Mouse (Mus musculus) heart, embryonic 16.5 days (tissue): Measurements from ENCODE around the gene Vav2. TPM values are rescaled to one million over a fixed set of nuclear protein-coding genes. Genes with fewer than 3 reads are reported as not detected.
A peak's percentile ranks its signal among the peaks of the same experiment; 100 is the strongest.

ENCODE experiments used
- ATAC-seq: fragments of 200-750 bp; cut with Nextera tagmentation; replicated peaks from 2 replicates; pipeline ENCODE4 v1.8.0; 2017; ENCODE audit warnings: moderate number of reproducible peaks; ENCODE audit not compliant: insufficient read depth, low FRiP score; ENCODE audit errors: extremely low read depth
- H3K27ac ChIP-seq: fragments of 300-500 bp; sonication (generic); 2 replicates; pipeline ENCODE4 v1.5.1; 2014; ENCODE audit warnings: mild to moderate bottlenecking, low read length, control low read depth, moderate library complexity
- H3K27me3 ChIP-seq: fragments of 300-500 bp; sonication (generic); 2 replicates; pipeline ENCODE4 v1.6.1; 2014; ENCODE audit warnings: low read length, mixed read lengths; ENCODE audit not compliant: control insufficient read depth, insufficient read depth
- H3K36me3 ChIP-seq: fragments of 300-500 bp; sonication (generic); 2 replicates; pipeline ENCODE4 v1.6.1; 2014; ENCODE audit not compliant: control insufficient read depth, insufficient read depth
- H3K4me1 ChIP-seq: fragments of 300-500 bp; sonication (generic); 2 replicates; pipeline ENCODE4 v1.6.1; 2014; ENCODE audit warnings: low read length, mixed read lengths; ENCODE audit not compliant: control insufficient read depth, insufficient read depth
- H3K4me2 ChIP-seq: fragments of 300-500 bp; sonication (generic); 2 replicates; pipeline ENCODE4 v1.6.1; 2014; ENCODE audit warnings: low read depth, mild to moderate bottlenecking, control low read depth, low read length
- H3K4me3 ChIP-seq: fragments of 300-500 bp; sonication (generic); 2 replicates; pipeline ENCODE4 v1.5.1; 2014; ENCODE audit warnings: mild to moderate bottlenecking, control low read depth, low read length
- H3K9ac ChIP-seq: fragments of 300-500 bp; sonication (generic); 2 replicates; pipeline ENCODE4 v1.6.1; 2014; ENCODE audit warnings: low read length, control low read depth
- H3K9me3 ChIP-seq: fragments of 300-500 bp; sonication (generic); replicated peaks from 2 replicates; pipeline ENCODE4 v1.6.1; 2016; ENCODE audit warnings: low read length; ENCODE audit not compliant: control insufficient read depth
- WGBS: fragments of 180-500 bp; shearing (Covaris S2); extraction: QIAGEN DNeasy Blood & Tissue Kit; methylation state at CpG from one replicate; pipeline ENCODE4 v1.1.7; 2014; 5-methylcytosine and 5-hydroxymethylcytosine counted together
- polyA plus RNA-seq: library from polyadenylated mRNA; unstranded; fragments of >200 nt; fragmentation: Nextera tagmentation; extraction: Ambion mirVana; gene quantifications from 2 replicates; pipeline ENCODE4 v1.2.1, GENCODE M21; 2015

Gene Vav2
- polyA plus RNA-seq, 1 experiment from 2014 or later, result 2.6 TPM

GRCm38 (mm10) chr2:27245947-27246346 lies 180.9 kb downstream of the Vav2 start:
- Histone ChIP-seq H3K4me1 (peaks cover 20% of the 10 kb centered on the region), H3K4me2 (peak overlapping the region; percentile 51; the same call in 1 of the 2 replicates), H3K27me3 (no peaks in the 10 kb centered on the region), H3K4me3 (no peak overlapping the region), H3K9ac (peak overlapping the region; percentile 23; the same call in 1 of the 2 replicates), H3K27ac (no peak overlapping the region), H3K36me3 (no peaks in the 10 kb centered on the region), H3K9me3 (no peaks in the 10 kb centered on the region)
- WGBS, result 60% methylated on average over 7 of the region's 7 CpGs
- no peak for ATAC-seq

- no peaks in the 10 kb centered on the region for H3K36me3 ChIP-seq
- H3K4me2 ChIP-seq, result no peak overlapping the region
- H3K27ac ChIP-seq, result no peak overlapping the region
- no peaks in the 10 kb centered on the region for H3K27me3 ChIP-seq
- no peak for ATAC-seq
- H3K4me3 ChIP-seq, result no peak overlapping the region
- WGBS, result 42% methylated on average over 4 of the region's 4 CpGs
- no peak overlapping the region for H3K9ac ChIP-seq
- H3K4me1 ChIP-seq, result peaks cover 8% of the 10 kb centered on the region
- no peaks in the 10 kb centered on the region for H3K9me3 ChIP-seq
Observed at GRCm38 (mm10) chr2:27237342-27237741, 189.5 kb downstream of the Vav2 start.

GRCm38 (mm10) chr2:27235729-27236128 lies 191.1 kb downstream of the Vav2 start:
- no peak overlapping the region for H3K9ac ChIP-seq
- H3K36me3 ChIP-seq, result no peaks in the 10 kb centered on the region
- H3K4me3 ChIP-seq, result no peak overlapping the region
- 11% methylated on average over 3 of the region's 3 CpGs for WGBS
- H3K4me2 ChIP-seq, result no peak overlapping the region
- H3K27ac ChIP-seq, result no peak overlapping the region
- peaks cover 15% of the 10 kb centered on the region for H3K4me1 ChIP-seq
- no peaks in the 10 kb centered on the region for H3K27me3 ChIP-seq
- ATAC-seq, result 0 out of 2 replicates have a peak, but pooled peaks have one; percentile 25
- H3K9me3 ChIP-seq, result no peaks in the 10 kb centered on the region

- peaks cover 19% of the 10 kb centered on the region for H3K4me1 ChIP-seq
- no peaks in the 10 kb centered on the region for H3K9me3 ChIP-seq
- H3K4me2 ChIP-seq, result no peak overlapping the region
- ATAC-seq, result peak; percentile 42; the same call in 1 of the 2 replicates
- peak overlapping the region; percentile 36 for H3K9ac ChIP-seq
- H3K36me3 ChIP-seq, result no peaks in the 10 kb centered on the region
- H3K4me3 ChIP-seq, result no peak overlapping the region
- 13% methylated on average over 7 of the region's 7 CpGs for WGBS
- no peaks in the 10 kb centered on the region for H3K27me3 ChIP-seq
- peak overlapping the region; percentile 27; the same call in 1 of the 2 replicates for H3K27ac ChIP-seq
Observed at GRCm38 (mm10) chr2:27232376-27232775, 194.5 kb downstream of the Vav2 start.

GRCm38 (mm10) chr2:27229481-27230105 lies 197.2 kb downstream of the Vav2 start:
- Histone ChIP-seq H3K4me1 (peaks cover 19% of the 10 kb centered on the region), H3K9ac (no peak overlapping the region), H3K4me2 (no peak overlapping the region), H3K27me3 (no peaks in the 10 kb centered on the region), H3K27ac (no peak overlapping the region), H3K4me3 (no peak overlapping the region), H3K36me3 (no peaks in the 10 kb centered on the region), H3K9me3 (no peaks in the 10 kb centered on the region)
- no peak for ATAC-seq
- WGBS, result 98% methylated on average over 2 of the region's 2 CpGs

GRCm38 (mm10) chr2:27228809-27229480 lies 197.9 kb downstream of the Vav2 start:
- 74% methylated on average over 5 of the region's 5 CpGs for WGBS
- Histone ChIP-seq H3K36me3 (no peaks in the 10 kb centered on the region), H3K27ac (no peak overlapping the region), H3K9me3 (no peaks in the 10 kb centered on the region), H3K27me3 (no peaks in the 10 kb centered on the region), H3K4me3 (no peak overlapping the region), H3K4me2 (no peak overlapping the region), H3K9ac (no peak overlapping the region), H3K4me1 (peaks cover 19% of the 10 kb centered on the region)
- no peak for ATAC-seq

GRCm38 (mm10) chr2:27226572-27226971 lies 200.3 kb downstream of the Vav2 start:
- H3K27ac ChIP-seq, result no peak overlapping the region
- H3K36me3 ChIP-seq, result no peaks in the 10 kb centered on the region
- no peaks in the 10 kb centered on the region for H3K27me3 ChIP-seq
- no peaks in the 10 kb centered on the region for H3K9me3 ChIP-seq
- H3K4me3 ChIP-seq, result no peak overlapping the region
- H3K4me1 ChIP-seq, result peaks cover 4% of the 10 kb centered on the region; the same call in 1 of the 2 replicates
- no peak overlapping the region for H3K4me2 ChIP-seq
- no peak for ATAC-seq
- H3K9ac ChIP-seq, result no peak overlapping the region
- WGBS, result 57% methylated on average over 7 of the region's 7 CpGs

GRCm38 (mm10) chr2:27223012-27223421 lies 203.8 kb downstream of the Vav2 start:
- Histone ChIP-seq H3K9me3 (no peaks in the 10 kb centered on the region), H3K4me2 (no peak overlapping the region), H3K36me3 (no peaks in the 10 kb centered on the region), H3K9ac (no peak overlapping the region), H3K4me3 (no peak overlapping the region), H3K27ac (no peak overlapping the region), H3K27me3 (no peaks in the 10 kb centered on the region), H3K4me1 (peaks cover 9% of the 10 kb centered on the region)
- WGBS, result 82% methylated on average over 7 of the region's 7 CpGs
- ATAC-seq, result no peak

GRCm38 (mm10) chr2:27218569-27218968 lies 208.3 kb downstream of the Vav2 start:
- ATAC-seq, result no peak
- Histone ChIP-seq H3K4me1 (peaks cover 21% of the 10 kb centered on the region), H3K4me2 (no peak overlapping the region), H3K4me3 (no peak overlapping the region), H3K27me3 (no peaks in the 10 kb centered on the region), H3K9me3 (no peaks in the 10 kb centered on the region), H3K36me3 (no peaks in the 10 kb centered on the region), H3K27ac (peak overlapping the region; percentile 72), H3K9ac (no peak overlapping the region)
- 67% methylated on average over 8 of the region's 8 CpGs for WGBS
